Mouse (Mus musculus) midbrain, embryonic 11.5 days (tissue): ENCODE measurements around the gene Psmd8. TPM values are rescaled to one million over a fixed set of nuclear protein-coding genes. Genes with fewer than 3 reads are reported as not detected.
"Not testable (repeated sequence)": the region's sequence is repeated elsewhere in the genome, so short reads cannot be mapped to it uniquely, and the experiment has no call there.

Experiments used
- ATAC-seq: fragments of 200-750 bp; cut with Nextera tagmentation; 2 replicates; pipeline ENCODE4 v1.8.0; 2017; ENCODE audit warnings: moderate TSS enrichment, moderate library complexity; ENCODE audit not compliant: low FRiP score
- DNase-seq: peaks from one replicate; pipeline ENCODE4 v3.0.0; 2015; ENCODE audit warnings: low spot score; ENCODE audit errors: missing footprints
- H3K27ac ChIP-seq: fragments of 300-500 bp; sonication (generic); 2 replicates; pipeline ENCODE4 v1.5.1; 2014; ENCODE audit warnings: low read depth, low read length
- H3K27me3 ChIP-seq: fragments of 300-500 bp; sonication (generic); 2 replicates; pipeline ENCODE4 v1.6.1; 2014; ENCODE audit warnings: mild to moderate bottlenecking, low read length, moderate library complexity, mixed read lengths; ENCODE audit not compliant: control insufficient read depth, insufficient read depth
- H3K36me3 ChIP-seq: fragments of 300-500 bp; sonication (generic); 2 replicates; pipeline ENCODE4 v1.6.1; 2014; ENCODE audit warnings: mild to moderate bottlenecking, low read length, moderate library complexity, mixed read lengths; ENCODE audit not compliant: control insufficient read depth, insufficient read depth
- H3K4me1 ChIP-seq: fragments of 300-500 bp; sonication (generic); 2 replicates; pipeline ENCODE4 v1.6.1; 2014; ENCODE audit warnings: low read length; ENCODE audit not compliant: control insufficient read depth, insufficient read depth
- H3K4me2 ChIP-seq: fragments of 300-500 bp; sonication (generic); 2 replicates; pipeline ENCODE4 v1.6.1; 2014; ENCODE audit warnings: mild to moderate bottlenecking, moderate library complexity
- H3K4me3 ChIP-seq: fragments of 300-500 bp; sonication (generic); 2 replicates; pipeline ENCODE4 v1.5.1; 2014; ENCODE audit warnings: low read depth, low read length
- H3K9ac ChIP-seq: fragments of 300-500 bp; sonication (generic); 2 replicates; pipeline ENCODE4 v1.6.1; 2014; ENCODE audit warnings: low read length
- H3K9me3 ChIP-seq: fragments of 300-500 bp; sonication (generic); 2 replicates; pipeline ENCODE4 v1.6.1; 2016; ENCODE audit warnings: low read length; ENCODE audit not compliant: control insufficient read depth
- WGBS: fragments of 180-500 bp; shearing (Covaris S2); extraction: QIAGEN DNeasy Blood & Tissue Kit; methylation state at CpG from one replicate; pipeline ENCODE4 v1.1.7; 2014; 5-methylcytosine and 5-hydroxymethylcytosine counted together
- polyA plus RNA-seq: library from polyadenylated mRNA; unstranded; fragments of >200 nt; fragmentation: Nextera tagmentation; extraction: Ambion mirVana; gene quantifications from 2 replicates; pipeline ENCODE4 v1.2.1, GENCODE M21; 2014

Gene Psmd8
- polyA plus RNA-seq, 1 experiment from 2014 or later, result 322 TPM

GRCm38 (mm10) chr7:29146625-29147367 lies 33.7 kb downstream of the Psmd8 start:
- Histone ChIP-seq H3K36me3 (no peaks in the 10 kb centered on the region), H3K9ac (no peak overlapping the region), H3K4me1 (no peaks in the 10 kb centered on the region), H3K4me2 (no peak overlapping the region), H3K4me3 (no peak overlapping the region), H3K27ac (no peak overlapping the region), H3K9me3 (no peaks in the 10 kb centered on the region), H3K27me3 (no peaks in the 10 kb centered on the region)
- 86% methylated on average over 7 of the region's 7 CpGs for WGBS
- no peak for DNase-seq
- ATAC-seq, result no peak

- Histone ChIP-seq H3K9me3 (no peaks in the 10 kb centered on the region), H3K4me2 (no peak overlapping the region), H3K9ac (no peak overlapping the region), H3K4me1 (no peaks in the 10 kb centered on the region), H3K27ac (no peak overlapping the region), H3K36me3 (no peaks in the 10 kb centered on the region), H3K27me3 (no peaks in the 10 kb centered on the region), H3K4me3 (no peak overlapping the region)
- ATAC-seq, result no peak
- DNase-seq, result no peak
- WGBS, result 89% methylated on average over 4 of the region's 4 CpGs
Measured at GRCm38 (mm10) chr7:29144006-29144405, 36.5 kb downstream of the Psmd8 start.

GRCm38 (mm10) chr7:29141416-29141815 lies 39.1 kb downstream of the Psmd8 start:
- Histone ChIP-seq H3K4me1 (no peaks in the 10 kb centered on the region), H3K4me2 (no peak overlapping the region), H3K36me3 (no peaks in the 10 kb centered on the region), H3K4me3 (no peak overlapping the region), H3K27me3 (no peaks in the 10 kb centered on the region), H3K9ac (no peak overlapping the region), H3K27ac (no peak overlapping the region), H3K9me3 (no peaks in the 10 kb centered on the region)
- DNase-seq (no peak), ATAC-seq (no peak)
- 86% methylated on average over 8 of the region's 8 CpGs for WGBS

DNA sequence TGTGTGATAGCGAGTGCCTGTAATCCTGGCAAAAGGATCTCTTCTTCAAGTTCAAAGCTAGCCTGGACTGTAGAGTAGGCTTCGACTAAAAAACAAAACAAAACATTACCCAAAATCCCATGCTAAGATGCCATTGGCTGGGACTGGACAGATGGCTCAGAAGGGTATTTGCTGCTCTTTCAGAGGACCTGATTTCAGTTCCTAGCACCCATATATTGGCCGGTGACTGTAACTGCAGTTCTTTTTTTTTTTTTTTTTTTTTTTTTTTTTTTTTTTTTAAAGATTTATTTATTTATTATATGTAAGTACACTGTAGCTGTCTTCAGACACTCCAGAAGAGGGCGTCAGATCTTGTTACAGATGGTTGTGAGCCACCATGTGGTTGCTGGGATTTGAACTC lies 41.3 kb downstream of the Psmd8 start:
- not testable (repeated sequence) for H3K27me3 ChIP-seq, H3K4me1 ChIP-seq, H3K9me3 ChIP-seq, DNase-seq, H3K36me3 ChIP-seq, H3K4me3 ChIP-seq, H3K27ac ChIP-seq, ATAC-seq, H3K9ac ChIP-seq, H3K4me2 ChIP-seq
- 92% methylated on average over 3 of the region's 4 CpGs for WGBS

DNA sequence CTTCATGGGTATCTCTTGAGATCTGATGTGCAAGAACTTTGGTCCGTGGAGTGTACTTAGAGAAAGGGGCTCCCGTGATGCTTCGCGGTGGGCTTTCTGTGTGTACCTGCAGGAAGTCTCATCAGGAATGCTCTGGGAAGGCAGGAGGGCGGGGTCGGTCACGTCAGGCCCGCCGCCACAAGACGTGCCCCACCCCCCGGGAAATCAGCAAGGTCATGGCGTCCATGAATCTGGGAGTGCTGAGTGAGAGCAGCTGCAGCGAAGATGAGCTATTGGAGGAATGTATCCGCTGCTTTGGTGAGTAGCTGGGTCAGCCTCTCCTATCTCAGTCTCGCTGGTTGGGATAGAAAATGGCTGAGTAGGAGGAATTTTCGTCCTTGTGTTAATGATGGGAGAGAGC lies 43.1 kb downstream of the Psmd8 start:
- Histone ChIP-seq H3K9ac (no peak overlapping the region), H3K27me3 (peaks cover 4% of the 10 kb centered on the region; the same call in 1 of the 2 replicates), H3K4me3 (no peak overlapping the region), H3K4me2 (no peak overlapping the region), H3K36me3 (no peaks in the 10 kb centered on the region), H3K9me3 (no peaks in the 10 kb centered on the region), H3K4me1 (peaks cover 6% of the 10 kb centered on the region; the same call in 1 of the 2 replicates), H3K27ac (no peak overlapping the region)
- 51% methylated on average over 16 of the region's 16 CpGs for WGBS
- ATAC-seq (no peak), DNase-seq (peak; percentile 26)

GRCm38 (mm10) chr7:29134693-29135386 lies 45.7 kb downstream of the Psmd8 start, which contains the start of gene Rasgrp4:
Gene Rasgrp4, plus strand, starts transcription at chr7:29134851.
- H3K27ac ChIP-seq, result no peak within 1 kb of the TSS
- peaks cover 4% of the 10 kb centered on the region; the same call in 1 of the 2 replicates for H3K27me3 ChIP-seq
- H3K9ac ChIP-seq, result peak within 1 kb of the TSS; percentile 33
- peak within 1 kb of the TSS; percentile 23 for H3K4me3 ChIP-seq
- WGBS, result under 1% methylated on average over 15 of the region's 20 CpGs
- H3K4me1 ChIP-seq, result peaks cover 6% of the 10 kb centered on the region; the same call in 1 of the 2 replicates
- H3K4me2 ChIP-seq, result peak within 1 kb of the TSS; percentile 42
- H3K36me3 ChIP-seq, result no peaks in the 10 kb centered on the region
- ATAC-seq (no peak), DNase-seq (peak; percentile 88)
- H3K9me3 ChIP-seq, result no peaks in the 10 kb centered on the region

DNA sequence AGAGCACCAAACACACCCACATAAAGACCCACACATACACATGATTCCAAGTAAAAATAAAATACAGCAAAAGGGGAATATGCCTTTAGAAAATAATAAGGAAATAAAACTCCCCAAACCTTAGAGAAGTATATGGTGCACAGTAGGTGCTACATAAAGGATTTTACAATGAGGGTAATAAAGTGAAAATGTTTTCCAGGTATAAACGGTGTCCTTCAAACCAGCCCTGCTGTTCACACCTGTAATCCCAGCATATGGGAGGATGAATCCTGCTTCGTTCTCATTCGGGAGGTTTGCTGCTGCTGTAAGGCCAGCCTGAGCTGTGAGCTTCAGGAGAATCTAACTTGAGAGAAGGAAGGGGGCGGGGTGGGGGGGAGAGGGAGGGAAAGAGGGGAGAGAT lies 46.3 kb downstream of the Psmd8 start:
- Histone ChIP-seq H3K27me3 (peaks cover 4% of the 10 kb centered on the region; the same call in 1 of the 2 replicates), H3K4me2 (peak overlapping the region; percentile 42), H3K36me3 (no peaks in the 10 kb centered on the region), H3K27ac (no peak overlapping the region), H3K4me1 (peaks cover 6% of the 10 kb centered on the region; the same call in 1 of the 2 replicates), H3K9me3 (no peaks in the 10 kb centered on the region), H3K4me3 (peak overlapping the region; percentile 23; the same call in 1 of the 2 replicates), H3K9ac (peak overlapping the region; percentile 33; the same call in 1 of the 2 replicates)
- 5% methylated on average over 3 of the region's 4 CpGs for WGBS
- no peak for ATAC-seq
- DNase-seq, result no peak

- DNase-seq, result no peak
- Histone ChIP-seq H3K9me3 (no peaks in the 10 kb centered on the region), H3K27ac (no peak overlapping the region), H3K4me2 (no peak overlapping the region), H3K36me3 (no peaks in the 10 kb centered on the region), H3K4me1 (no peaks in the 10 kb centered on the region), H3K4me3 (no peak overlapping the region), H3K27me3 (no peaks in the 10 kb centered on the region), H3K9ac (no peak overlapping the region)
- WGBS, result 34% methylated on average over 2 of the region's 2 CpGs
- ATAC-seq, result no peak
Measured at GRCm38 (mm10) chr7:29128725-29129124, 51.8 kb downstream of the Psmd8 start.
